In genomic region chr4:135244335-135244734, GRCm38 (mm10) we compare ENCODE assay signal across 10 mouse cellular contexts. TPM values are rescaled to one million over a fixed set of nuclear protein-coding genes. Genes with fewer than 3 reads are reported as not detected.
A peak's percentile ranks its signal among the peaks of the same experiment; 100 is the strongest.
DNase-seq lines count a peak whose midpoint lies in the region; ATAC-seq and TF ChIP-seq lines count a peak whose summit lies in the region.
"Had no signal": no experiment of that assay in that cellular context is flagged by ENCODE, and none has a peak within 500 bp of the region (broad histone marks: within the 10 kb centered on the region; RNA-seq: fewer than 3 reads in every experiment).

No protein-coding gene starts in this region.

- no peak overlapping the region for H3K9ac ChIP-seq in kidney, postnatal 0 days (ENCODE audit: low read depth, low read length)
- no peak overlapping the region for H3K9ac ChIP-seq in forebrain, embryonic 12.5 days
- H3K9ac ChIP-seq: heart, embryonic 15.5 days; stomach, embryonic 15.5 days had no signal

- H3K27ac ChIP-seq in kidney, postnatal 0 days = peak overlapping the region; percentile 48; the same call in 1 of the 2 replicates
- no peak overlapping the region for H3K27ac ChIP-seq in forebrain, embryonic 12.5 days
- H3K27ac ChIP-seq: heart, embryonic 15.5 days; stomach, embryonic 15.5 days had no signal

- whole genome bisulfite sequencing in kidney, postnatal 0 days = 99% methylated on average over 3 of the region's 3 CpGs
- WGBS in forebrain, embryonic 12.5 days = 95% methylated on average over 3 of the region's 3 CpGs

- no peaks in the 10 kb centered on the region for H3K27me3 ChIP-seq in kidney, postnatal 0 days (ENCODE audit: insufficient read depth, low read length)
- H3K27me3 ChIP-seq in forebrain, embryonic 12.5 days = no peaks in the 10 kb centered on the region
- H3K27me3 ChIP-seq: heart, embryonic 15.5 days; stomach, embryonic 15.5 days had no signal

- TF ChIP-seq CTCF in kidney, postnatal 0 days (IDR thresholded peaks at IDR 0.05; ENCODE audit: low read depth) = peak; percentile 59

- ATAC-seq in kidney, postnatal 0 days (replicated peaks; ENCODE audit: low FRiP score, low read depth) = no peak; the same call in 1 of the 2 replicates
- ATAC-seq in granulocyte monocyte progenitor cell, adult 5-6 weeks (replicated peaks; ENCODE audit: poor library complexity, severe bottlenecking) = peak; percentile 50; the same call in 1 of the 2 replicates
- no peak for ATAC-seq in forebrain, embryonic 12.5 days (ENCODE audit: low FRiP score)

- H3K9me3 ChIP-seq in kidney, postnatal 0 days (replicated peaks; ENCODE audit: low read length) = no peaks in the 10 kb centered on the region
- H3K9me3 ChIP-seq in forebrain, embryonic 12.5 days = no peaks in the 10 kb centered on the region
- H3K9me3 ChIP-seq: heart, embryonic 15.5 days; stomach, embryonic 15.5 days had no signal

- DNase-seq in kidney, postnatal 0 days (ENCODE audit: low spot score) = no peak
- no peak for DNase-seq in kidney, adult 18-20 months
- peak; percentile 32 for DNase-seq in NIH3T3 (ENCODE audit: low read depth)
- DNase-seq in spleen, adult 18-20 months = peak; percentile 28 to 60
- no peak for DNase-seq in urinary bladder, postnatal 14 days (ENCODE audit: low spot score)
- DNase-seq: cerebellum, adult 9-11 months had no signal

- H3K4me1 ChIP-seq in kidney, postnatal 0 days (replicated peaks; ENCODE audit: insufficient read depth, low read length) = peaks cover 36% of the 10 kb centered on the region
- peaks cover 41% of the 10 kb centered on the region for H3K4me1 ChIP-seq in forebrain, embryonic 12.5 days

- H3K4me2 ChIP-seq in kidney, postnatal 0 days (ENCODE audit: low read length) = no peak overlapping the region
- H3K4me2 ChIP-seq in forebrain, embryonic 12.5 days = no peak overlapping the region
- H3K4me2 ChIP-seq: heart, embryonic 15.5 days; stomach, embryonic 15.5 days had no signal

- H3K4me3 ChIP-seq in kidney, postnatal 0 days (replicated peaks; ENCODE audit: low read depth, low read length) = no peak overlapping the region
- no peak overlapping the region for H3K4me3 ChIP-seq in forebrain, embryonic 12.5 days (replicated peaks)
- H3K4me3 ChIP-seq: heart, embryonic 15.5 days; stomach, embryonic 15.5 days had no signal

- no peaks in the 10 kb centered on the region for H3K36me3 ChIP-seq in kidney, postnatal 0 days (ENCODE audit: insufficient read depth, low read length)
- no peaks in the 10 kb centered on the region for H3K36me3 ChIP-seq in forebrain, embryonic 12.5 days (replicated peaks)
- H3K36me3 ChIP-seq: stomach, embryonic 15.5 days had no signal

RNA-seq across cellular contexts. Expression of gene Clic4, which starts 28.3 kb away (rescaled TPM):
- 147 and 166 TPM in 2 replicates for polyA plus RNA-seq in kidney, postnatal 0 days (2015; fragmentation: Nextera tagmentation; extraction: Ambion mirVana)
- total RNA-seq in granulocyte monocyte progenitor cell, adult 5-6 weeks (2014; fragmentation: Nextera tagmentation) = 22.3 and 25.8 TPM in 2 replicates
- total RNA-seq in granulocyte monocyte progenitor cell, adult 5-6 weeks (2017) = 28.2 and 28.9 TPM in 2 replicates
- polyA plus RNA-seq in forebrain, embryonic 12.5 days (2016; fragmentation: Nextera tagmentation; extraction: Ambion mirVana) = 205 and 221 TPM in 2 replicates

Comparison
In these comparisons a context has a peak if more than half of its experiments do, and no peak if none do; other contexts are left out.
1. DNase-seq: peak in NIH3T3 (single experiment) and spleen, adult 18-20 months (2 of 2); none in kidney, postnatal 0 days (single experiment), kidney, adult 18-20 months (single experiment) and urinary bladder, postnatal 14 days (single experiment).